In the genomic region with DNA sequence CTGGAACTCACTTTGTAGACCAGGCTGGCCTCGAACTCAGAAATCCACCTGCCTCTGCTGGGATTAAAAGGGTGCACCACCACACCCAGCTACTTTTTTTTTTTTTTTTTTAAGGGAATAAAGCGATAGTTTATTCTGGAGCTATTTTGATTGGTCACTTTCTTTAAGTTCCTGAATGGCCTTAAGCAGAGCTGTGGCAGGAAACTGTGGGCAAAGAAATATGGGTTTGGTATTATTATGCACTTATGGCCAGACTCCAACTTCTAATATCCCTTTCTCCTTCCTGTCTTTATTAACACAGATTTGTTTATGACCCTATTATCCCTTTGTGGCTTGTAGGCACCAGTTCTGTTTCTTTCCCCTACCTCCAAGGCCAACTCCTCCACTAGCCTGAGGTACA, we compare ENCODE assay signal across 9 mouse cellular contexts. TPM values are rescaled to one million over a fixed set of nuclear protein-coding genes. Genes with fewer than 3 reads are reported as not detected.
DNase-seq lines count a peak whose midpoint lies in the region; ATAC-seq and TF ChIP-seq lines count a peak whose summit lies in the region.
"Had no signal": no experiment of that assay in that cellular context is flagged by ENCODE, and none has a peak within 500 bp of the region (broad histone marks: within the 10 kb centered on the region; RNA-seq: fewer than 3 reads in every experiment).

No protein-coding gene starts in this region.

- no peaks in the 10 kb centered on the region for H3K9me3 ChIP-seq in heart, postnatal 0 days (replicated peaks; ENCODE audit: control insufficient read depth, low read length)
- H3K9me3 ChIP-seq in E14TG2a.4 (ENCODE audit: low read length), result no peaks in the 10 kb centered on the region
- no peaks in the 10 kb centered on the region for H3K9me3 ChIP-seq in embryonic facial prominence, embryonic 14.5 days (ENCODE audit: control insufficient read depth, low read length)
- H3K9me3 ChIP-seq in liver, embryonic 15.5 days (replicated peaks), result no peaks in the 10 kb centered on the region

- peaks cover 12% of the 10 kb centered on the region; the same call in 1 of the 2 replicates for H3K4me1 ChIP-seq in heart, postnatal 0 days (ENCODE audit: control insufficient read depth, insufficient read depth)
- peaks cover 71% of the 10 kb centered on the region for H3K4me1 ChIP-seq in E14TG2a.4 (replicated peaks; ENCODE audit: low read depth, low read length)
- H3K4me1 ChIP-seq in embryonic facial prominence, embryonic 14.5 days (ENCODE audit: control insufficient read depth, insufficient read depth, low read length), result peaks cover 33% of the 10 kb centered on the region
- peaks cover 78% of the 10 kb centered on the region for H3K4me1 ChIP-seq in liver, embryonic 15.5 days (replicated peaks)

- H3K27ac ChIP-seq in heart, postnatal 0 days (ENCODE audit: low read depth), result peak overlapping the region; percentile 98
- peak overlapping the region; percentile 98 for H3K27ac ChIP-seq in embryonic facial prominence, embryonic 14.5 days (replicated peaks; ENCODE audit: low read depth, low read length)
- peak overlapping the region; percentile 98 for H3K27ac ChIP-seq in liver, embryonic 15.5 days (replicated peaks)

- DNase-seq in heart, postnatal 0 days (ENCODE audit: low spot score), result no peak
- no peak for DNase-seq in heart, postnatal 36 days
- DNase-seq in embryonic facial prominence, embryonic 14.5 days (ENCODE audit: low spot score), result no peak
- DNase-seq in yolk sac, embryonic 10.5 days (ENCODE audit: low spot score), result no peak
- DNase-seq in urinary bladder, postnatal 36 days (ENCODE audit: low spot score in 2 of 2), result no peak
- no peak for DNase-seq in layer of hippocampus, adult 11-12 months (ENCODE audit: low spot score)
- DNase-seq: cerebellum, postnatal 36 days had no signal

- intact Hi-C loops in heart, postnatal 36 days (cut with DNase I), result loop anchor here (2.0 kb wide), 1 partner anchor 16 kb away; a partner anchor contains a TSS

- H3K4me3 ChIP-seq in heart, postnatal 0 days (ENCODE audit: low read depth, low read length), result peak overlapping the region; percentile 6; the same call in 1 of the 2 replicates
- H3K4me3 ChIP-seq in E14TG2a.4 (replicated peaks; ENCODE audit: low read length), result peak overlapping the region; percentile 83
- H3K4me3 ChIP-seq in embryonic facial prominence, embryonic 14.5 days (ENCODE audit: low read depth, low read length), result peak overlapping the region; percentile 55
- peak overlapping the region; percentile 63 for H3K4me3 ChIP-seq in liver, embryonic 15.5 days (replicated peaks)

- ATAC-seq in heart, postnatal 0 days (ENCODE audit: insufficient read depth, low read depth), result no peak
- ATAC-seq in embryonic facial prominence, embryonic 14.5 days (ENCODE audit: low read depth), result no peak
- ATAC-seq in liver, embryonic 15.5 days (ENCODE audit: insufficient read depth), result no peak

- no peak for TF ChIP-seq EP300 in heart, postnatal 0 days (IDR thresholded peaks at IDR 0.05; ENCODE audit: low read depth)

- H3K9ac ChIP-seq in heart, postnatal 0 days (replicated peaks; ENCODE audit: low read depth, low read length), result 0 out of 2 replicates have a peak overlapping the region, but pooled peaks have one; percentile 2
- H3K9ac ChIP-seq in embryonic facial prominence, embryonic 14.5 days (ENCODE audit: low read depth, low read length), result peak overlapping the region; percentile 78; the same call in 1 of the 2 replicates
- H3K9ac ChIP-seq in liver, embryonic 15.5 days, result peak overlapping the region; percentile 41

- H3K4me2 ChIP-seq in heart, postnatal 0 days (ENCODE audit: low read depth, low read length), result peak overlapping the region; percentile 85
- H3K4me2 ChIP-seq in embryonic facial prominence, embryonic 14.5 days (ENCODE audit: low read depth, low read length), result peak overlapping the region; percentile 88
- H3K4me2 ChIP-seq in liver, embryonic 15.5 days, result peak overlapping the region; percentile 95

- peaks cover 27% of the 10 kb centered on the region for H3K36me3 ChIP-seq in heart, postnatal 0 days (replicated peaks; ENCODE audit: control insufficient read depth, insufficient read depth, low read length)
- H3K36me3 ChIP-seq in E14TG2a.4 (ENCODE audit: insufficient read depth, low read length), result peaks cover 44% of the 10 kb centered on the region
- H3K36me3 ChIP-seq in embryonic facial prominence, embryonic 14.5 days (ENCODE audit: control insufficient read depth, insufficient read depth, low read length), result peaks cover 31% of the 10 kb centered on the region
- H3K36me3 ChIP-seq in liver, embryonic 15.5 days (replicated peaks), result peaks cover 45% of the 10 kb centered on the region

- H3K27me3 ChIP-seq in heart, postnatal 0 days (ENCODE audit: control insufficient read depth, insufficient read depth, low read length), result no peaks in the 10 kb centered on the region
- H3K27me3 ChIP-seq in E14TG2a.4 (ENCODE audit: insufficient read depth, low read length), result no peaks in the 10 kb centered on the region
- H3K27me3 ChIP-seq in embryonic facial prominence, embryonic 14.5 days (replicated peaks; ENCODE audit: control insufficient read depth, insufficient read depth, low read length), result no peaks in the 10 kb centered on the region
- no peaks in the 10 kb centered on the region for H3K27me3 ChIP-seq in liver, embryonic 15.5 days

- TF ChIP-seq CTCF in heart, postnatal 0 days (IDR thresholded peaks at IDR 0.05; ENCODE audit: low read depth), result no peak
- no peak for TF ChIP-seq CTCF in E14TG2a.4 (conservative IDR thresholded peaks at IDR 0.05; ENCODE audit: low read length)

- WGBS in heart, postnatal 0 days, result 39% methylated on average over 2 of the region's 2 CpGs
- 59% methylated on average over 2 of the region's 2 CpGs for WGBS in embryonic facial prominence, embryonic 14.5 days
- 31% methylated on average over 2 of the region's 2 CpGs for WGBS in liver, embryonic 15.5 days (ENCODE audit: insufficient replicate concordance)

RNA-seq across cellular contexts. Expression of a gene that starts 2.2 kb away (rescaled TPM):
- 82.1 and 125 TPM in 2 replicates for total RNA-seq in heart, postnatal 0 days (2014; rRNA removed; ENCODE audit: low replicate concordance)
- 35.0 and 35.8 TPM in 2 replicates for polyA plus RNA-seq in heart, postnatal 0 days (2015; fragmentation: Nextera tagmentation; extraction: Ambion mirVana)
- 10 to 100 TPM; 34.1 to 36.6 TPM for total RNA-seq in heart, postnatal 36 days (2021)
- polyA plus RNA-seq in embryonic facial prominence, embryonic 14.5 days (2014; fragmentation: Nextera tagmentation; extraction: Ambion mirVana), result 74.0 and 75.2 TPM in 2 replicates
- polyA plus RNA-seq in liver, embryonic 15.5 days (2015; fragmentation: Nextera tagmentation; extraction: Ambion mirVana), result 44.8 and 50.6 TPM in 2 replicates

RNA-seq across cellular contexts. Expression of a gene that starts 2.2 kb away (rescaled TPM):
- 83.7 and 100 TPM in 2 replicates for total RNA-seq in heart, postnatal 0 days (2014; rRNA removed; ENCODE audit: low replicate concordance)
- 127 and 129 TPM in 2 replicates for polyA plus RNA-seq in heart, postnatal 0 days (2015; fragmentation: Nextera tagmentation; extraction: Ambion mirVana)
- total RNA-seq in heart, postnatal 36 days (2021), result 1 to 10 TPM; 5.1 to 5.4 TPM
- polyA plus RNA-seq in embryonic facial prominence, embryonic 14.5 days (2014; fragmentation: Nextera tagmentation; extraction: Ambion mirVana), result 380 and 425 TPM in 2 replicates
- polyA plus RNA-seq in liver, embryonic 15.5 days (2015; fragmentation: Nextera tagmentation; extraction: Ambion mirVana), result 210 and 229 TPM in 2 replicates

RNA-seq across cellular contexts. Expression of a gene that starts 8.8 kb away (rescaled TPM):
- 50.9 and 79.3 TPM in 2 replicates for total RNA-seq in heart, postnatal 0 days (2014; rRNA removed; ENCODE audit: low replicate concordance)
- polyA plus RNA-seq in heart, postnatal 0 days (2015; fragmentation: Nextera tagmentation; extraction: Ambion mirVana), result 46.6 and 50.8 TPM in 2 replicates
- total RNA-seq in heart, postnatal 36 days (2021), result 10 to 100 TPM; 44.0 to 55.1 TPM
- 24.2 and 24.8 TPM in 2 replicates for polyA plus RNA-seq in embryonic facial prominence, embryonic 14.5 days (2014; fragmentation: Nextera tagmentation; extraction: Ambion mirVana)
- polyA plus RNA-seq in liver, embryonic 15.5 days (2015; fragmentation: Nextera tagmentation; extraction: Ambion mirVana), result 14.3 and 16.4 TPM in 2 replicates

RNA-seq across cellular contexts. Expression of a gene that starts 9.6 kb away (rescaled TPM):
- total RNA-seq in heart, postnatal 0 days (2014; rRNA removed; ENCODE audit: low replicate concordance), result 24.1 and 49.8 TPM in 2 replicates
- 9.6 and 10.4 TPM in 2 replicates for polyA plus RNA-seq in heart, postnatal 0 days (2015; fragmentation: Nextera tagmentation; extraction: Ambion mirVana)
- total RNA-seq in heart, postnatal 36 days (2021), result 10 to 100 TPM; 13.8 to 16.6 TPM
- polyA plus RNA-seq in embryonic facial prominence, embryonic 14.5 days (2014; fragmentation: Nextera tagmentation; extraction: Ambion mirVana), result 49.2 and 51.6 TPM in 2 replicates
- polyA plus RNA-seq in liver, embryonic 15.5 days (2015; fragmentation: Nextera tagmentation; extraction: Ambion mirVana), result 10.1 and 10.6 TPM in 2 replicates

RNA-seq across cellular contexts. Expression of a gene that starts 16.1 kb away (rescaled TPM):
- total RNA-seq in heart, postnatal 0 days (2014; rRNA removed; ENCODE audit: low replicate concordance), result 73.2 and 81.0 TPM in 2 replicates
- polyA plus RNA-seq in heart, postnatal 0 days (2015; fragmentation: Nextera tagmentation; extraction: Ambion mirVana), result 75.7 and 84.4 TPM in 2 replicates
- total RNA-seq in heart, postnatal 36 days (2021), result 10 to 100 TPM; 57.0 to 58.0 TPM
- 24.1 and 25.9 TPM in 2 replicates for polyA plus RNA-seq in embryonic facial prominence, embryonic 14.5 days (2014; fragmentation: Nextera tagmentation; extraction: Ambion mirVana)
- polyA plus RNA-seq in liver, embryonic 15.5 days (2015; fragmentation: Nextera tagmentation; extraction: Ambion mirVana), result 7.4 and 8.1 TPM in 2 replicates

Comparison
In these comparisons a context has a peak if more than half of its experiments do, and no peak if none do; other contexts are left out.
1. H3K4me3 ChIP-seq: peak in every context shown above with its lines; median percentile 83 in E14TG2a.4; 63 in liver, embryonic 15.5 days; 55 in embryonic facial prominence, embryonic 14.5 days; 6 in heart, postnatal 0 days.
2. H3K9ac ChIP-seq: peak in every context shown above with its lines; median percentile 78 in embryonic facial prominence, embryonic 14.5 days; 41 in liver, embryonic 15.5 days; 2 in heart, postnatal 0 days.